Mouse (Mus musculus) forebrain, postnatal 0 days (tissue): ENCODE data around the gene Eri3. TPM values are rescaled to one million over a fixed set of nuclear protein-coding genes. Genes with fewer than 3 reads are reported as not detected.

ENCODE experiments used
- ATAC-seq: fragments of 200-750 bp; cut with Nextera tagmentation; 2 replicates; pipeline ENCODE4 v1.8.0; 2017; ENCODE audit warnings: mild to moderate bottlenecking, moderate library complexity
- DNase-seq: peaks from one replicate; pipeline ENCODE4 v3.0.0-alpha.2; 2015
- H3K27ac ChIP-seq: fragments of 300-500 bp; sonication (generic); 2 replicates; pipeline ENCODE4 v1.5.1; 2014; ENCODE audit warnings: low read depth, mild to moderate bottlenecking, antibody characterized with exemption, low read length, moderate library complexity, mixed read lengths
- H3K27me3 ChIP-seq: fragments of 300-500 bp; sonication (generic); 2 replicates; pipeline ENCODE4 v1.6.1; 2014; ENCODE audit warnings: mild to moderate bottlenecking, low read length, mixed read lengths; ENCODE audit not compliant: insufficient read depth
- H3K36me3 ChIP-seq: fragments of 300-500 bp; sonication (generic); 2 replicates; pipeline ENCODE4 v1.6.1; 2014; ENCODE audit warnings: mild to moderate bottlenecking, moderate library complexity; ENCODE audit not compliant: insufficient read depth
- H3K4me1 ChIP-seq: fragments of 300-500 bp; sonication (generic); 2 replicates; pipeline ENCODE4 v1.6.1; 2014; ENCODE audit warnings: antibody characterized with exemption; ENCODE audit not compliant: insufficient read depth
- H3K4me2 ChIP-seq: fragments of 300-500 bp; sonication (generic); 2 replicates; pipeline ENCODE4 v1.6.1; 2014; ENCODE audit warnings: low read depth, mild to moderate bottlenecking, moderate library complexity
- H3K4me3 ChIP-seq: fragments of 300-500 bp; sonication (generic); 2 replicates; pipeline ENCODE4 v1.5.1; 2014; ENCODE audit warnings: low read depth, low read length, mixed read lengths
- H3K9ac ChIP-seq: fragments of 300-500 bp; sonication (generic); 2 replicates; pipeline ENCODE4 v1.6.1; 2014; ENCODE audit warnings: mild to moderate bottlenecking
- H3K9me3 ChIP-seq: fragments of 300-500 bp; sonication (generic); 2 replicates; pipeline ENCODE4 v1.6.1; 2016; ENCODE audit warnings: low read length
- CTCF ChIP-seq: sonication (generic); IDR thresholded peaks from 2 replicates; pipeline ENCODE4 v1.5.1; 2016; ENCODE audit warnings: antibody characterized with exemption, control low read depth, low read depth
- WGBS: fragments of 180-500 bp; shearing (Covaris S2); extraction: QIAGEN DNeasy Blood & Tissue Kit; methylation state at CpG from one replicate; pipeline ENCODE4 v1.1.7; 2014; 5-methylcytosine and 5-hydroxymethylcytosine counted together
- polyA plus RNA-seq: library from polyadenylated mRNA; unstranded; fragments of >200 nt; fragmentation: Nextera tagmentation; extraction: Ambion mirVana; gene quantifications from 2 replicates; pipeline ENCODE4 v1.2.1, GENCODE M21; 2015
- total RNA-seq: library from RNA; depleted of rRNA; stranded (reverse); fragments of >200 nt; gene quantifications from 2 replicates; pipeline ENCODE4 v1.2.3, GENCODE M21; 2014; rRNA removed

The Eri3 gene
- total RNA-seq (269 and 276 TPM in 2 replicates), polyA plus RNA-seq (379 and 380 TPM in 2 replicates)

DNA sequence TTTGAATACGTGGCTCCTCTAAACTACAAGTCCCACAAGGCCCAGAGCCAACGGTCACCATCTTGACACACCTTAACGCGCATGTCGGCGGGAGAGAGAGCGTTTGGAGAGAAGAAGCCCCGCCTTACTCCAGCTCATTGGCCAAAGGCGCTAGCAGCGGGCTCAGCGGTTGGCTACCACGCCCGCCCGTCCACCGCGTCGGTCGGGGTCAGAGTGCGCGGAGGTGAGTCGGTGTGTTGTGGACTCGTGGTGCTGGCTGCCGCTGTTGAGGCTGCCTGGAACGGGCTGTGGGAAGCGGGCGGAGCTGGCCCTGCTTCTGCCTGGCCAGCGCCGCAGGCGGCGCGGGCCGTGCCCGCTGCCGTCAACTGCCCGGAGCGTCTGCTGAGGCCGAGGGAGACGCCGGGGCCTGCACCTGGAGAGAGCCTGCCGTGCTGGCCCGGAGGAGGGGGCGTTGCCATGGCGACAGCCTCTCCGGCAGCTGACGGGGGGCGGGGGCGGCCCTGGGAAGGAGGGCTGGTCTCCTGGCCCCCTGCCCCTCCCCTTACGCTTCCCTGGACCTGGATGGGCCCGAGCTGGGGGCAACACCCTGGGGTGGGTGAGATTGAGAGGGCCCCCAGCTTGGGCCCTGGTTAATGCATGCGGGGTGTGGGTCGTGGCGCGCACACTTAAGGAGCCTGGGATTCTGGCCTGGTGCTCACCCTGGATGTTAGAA lies at the start of gene Eri3:
Gene Eri3 (plus strand): TSS at position 226 of the 712 bp plus-strand sequence.
- no peaks in the 10 kb centered on the region for H3K9me3 ChIP-seq
- H3K9ac ChIP-seq = peak within 1 kb of the TSS; percentile 80
- no peaks in the 10 kb centered on the region for H3K27me3 ChIP-seq
- peak within 1 kb of the TSS; percentile 73 for H3K4me2 ChIP-seq
- ATAC-seq (peak; percentile 100), DNase-seq (peak; percentile 99)
- peak within 1 kb of the TSS; percentile 75 for H3K27ac ChIP-seq
- no peaks in the 10 kb centered on the region for H3K36me3 ChIP-seq
- peaks cover 18% of the 10 kb centered on the region for H3K4me1 ChIP-seq
- 3% methylated on average over 50 of the region's 53 CpGs for WGBS
- TF ChIP-seq CTCF = no peak
- peak within 1 kb of the TSS; percentile 70 for H3K4me3 ChIP-seq

DNA sequence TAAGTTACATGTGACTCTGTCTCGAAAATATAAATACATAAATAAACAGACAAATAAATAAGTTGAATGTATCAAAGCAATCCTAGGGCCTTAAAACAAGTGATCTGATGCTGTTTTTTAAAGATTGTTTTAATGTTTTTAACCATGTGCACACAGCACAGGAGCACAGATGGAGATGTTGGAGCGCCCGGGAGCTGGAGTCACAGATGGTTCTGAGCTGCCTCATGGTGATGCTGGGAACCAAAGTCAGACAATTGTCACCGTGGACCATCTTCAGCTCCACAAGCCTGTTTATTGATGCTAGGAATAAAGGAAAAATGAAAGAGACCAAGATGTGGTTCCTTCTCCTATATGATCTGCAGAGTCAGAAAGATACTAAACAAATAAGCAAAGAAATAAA lies 31.9 kb upstream of the Eri3 start:
- Histone ChIP-seq H3K4me1 (no peaks in the 10 kb centered on the region), H3K27me3 (no peaks in the 10 kb centered on the region), H3K36me3 (no peaks in the 10 kb centered on the region), H3K4me3 (no peak overlapping the region), H3K9me3 (no peaks in the 10 kb centered on the region), H3K9ac (no peak overlapping the region), H3K27ac (no peak overlapping the region), H3K4me2 (no peak overlapping the region)
- DNase-seq (peak; percentile 44), ATAC-seq (no peak)
- TF ChIP-seq CTCF = no peak
- 68% methylated on average over 4 of the region's 4 CpGs for WGBS

DNA sequence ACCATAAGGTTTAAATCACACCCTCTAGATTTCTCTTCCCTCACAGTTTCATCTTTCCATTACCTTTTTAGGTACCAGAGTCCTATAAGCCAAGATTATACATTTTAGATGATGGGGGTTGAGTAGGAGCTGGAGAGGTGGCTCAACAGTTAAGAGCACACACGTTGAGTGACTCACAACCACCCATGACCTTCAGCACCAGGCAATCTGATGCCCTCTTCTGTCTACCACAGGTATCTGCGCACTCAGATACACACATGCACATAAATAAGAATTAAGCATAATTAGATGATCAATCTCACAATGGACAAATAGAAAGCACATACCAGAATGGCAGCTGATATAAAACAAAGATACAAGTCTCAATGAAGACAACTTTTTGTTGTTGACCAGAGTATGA lies 28.8 kb upstream of the Eri3 start:
- Histone ChIP-seq H3K36me3 (no peaks in the 10 kb centered on the region), H3K4me1 (no peaks in the 10 kb centered on the region), H3K27me3 (no peaks in the 10 kb centered on the region), H3K4me2 (no peak overlapping the region), H3K9me3 (no peaks in the 10 kb centered on the region), H3K27ac (no peak overlapping the region), H3K4me3 (no peak overlapping the region), H3K9ac (no peak overlapping the region)
- no peak for TF ChIP-seq CTCF
- ATAC-seq (no peak), DNase-seq (no peak)
- WGBS = 74% methylated on average over 2 of the region's 2 CpGs

DNA sequence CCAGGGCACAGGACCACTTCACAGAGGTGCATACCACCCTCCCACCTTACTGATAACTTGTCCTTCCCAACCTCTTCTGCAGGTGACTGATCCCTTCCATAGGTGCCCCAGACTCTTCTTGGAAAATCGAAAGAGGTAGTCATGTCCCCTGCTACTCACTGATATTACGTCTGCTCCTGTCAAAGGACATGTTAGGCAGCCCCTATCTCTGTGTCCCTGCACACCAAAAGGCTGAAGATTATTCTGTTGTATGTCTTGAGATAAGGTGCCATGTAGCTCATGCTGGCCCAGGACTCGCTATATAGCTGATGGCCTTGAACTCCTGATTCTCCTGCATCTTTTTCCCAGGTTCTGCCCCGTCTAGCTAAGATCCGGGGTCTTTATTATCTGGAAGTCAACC lies 24.2 kb upstream of the Eri3 start:
- DNase-seq (no peak), ATAC-seq (no peak)
- no peaks in the 10 kb centered on the region for H3K36me3 ChIP-seq
- 91% methylated on average over 5 of the region's 5 CpGs for WGBS
- no peaks in the 10 kb centered on the region for H3K9me3 ChIP-seq
- H3K4me2 ChIP-seq = no peak overlapping the region
- H3K4me3 ChIP-seq = no peak overlapping the region
- H3K27me3 ChIP-seq = no peaks in the 10 kb centered on the region
- no peaks in the 10 kb centered on the region for H3K4me1 ChIP-seq
- TF ChIP-seq CTCF = no peak
- H3K27ac ChIP-seq = no peak overlapping the region
- no peak overlapping the region for H3K9ac ChIP-seq

DNA sequence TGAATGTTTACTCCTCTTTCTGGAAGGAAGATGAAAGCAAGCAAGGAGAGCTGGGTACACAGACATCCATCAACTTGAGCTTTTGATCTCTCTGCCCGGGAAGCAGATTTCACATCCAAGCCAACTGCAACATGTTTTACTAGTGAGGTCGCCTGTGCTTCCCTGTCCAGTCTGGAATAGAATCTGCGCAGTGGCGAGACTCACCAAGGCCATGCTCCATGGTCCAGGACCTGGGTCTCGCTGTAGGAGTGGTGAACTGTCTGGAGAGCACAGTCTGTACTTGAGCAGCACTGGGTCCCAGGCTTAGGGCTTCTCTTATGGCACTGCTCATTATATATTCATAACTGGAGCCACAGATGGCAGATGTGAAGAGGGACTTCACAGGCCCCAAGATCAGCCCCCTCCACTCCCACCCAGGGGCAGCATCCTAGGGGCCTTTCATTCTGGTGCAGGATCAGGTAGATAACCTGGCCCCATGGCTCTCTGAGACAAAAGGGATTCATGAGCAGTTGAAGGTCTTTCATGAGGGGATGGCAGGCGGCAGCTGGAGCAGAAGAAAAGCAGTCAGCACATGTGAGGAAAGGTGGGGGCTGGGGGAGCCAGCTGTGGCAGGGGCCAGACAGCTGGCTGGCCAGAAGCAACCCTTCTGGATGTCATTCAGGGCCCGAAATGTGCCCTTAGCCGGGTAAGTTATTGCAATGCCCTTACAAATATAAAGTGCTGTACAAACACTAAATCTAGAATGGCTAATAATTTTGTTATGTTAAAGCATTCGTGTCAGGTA lies 22.9 kb upstream of the Eri3 start:
- 67% methylated on average over 9 of the region's 9 CpGs for WGBS
- no peak overlapping the region for H3K27ac ChIP-seq
- no peaks in the 10 kb centered on the region for H3K4me1 ChIP-seq
- no peak overlapping the region for H3K4me3 ChIP-seq
- ATAC-seq (no peak), DNase-seq (no peak)
- no peaks in the 10 kb centered on the region for H3K9me3 ChIP-seq
- no peak for TF ChIP-seq CTCF
- H3K27me3 ChIP-seq = no peaks in the 10 kb centered on the region
- H3K9ac ChIP-seq = no peak overlapping the region
- no peak overlapping the region for H3K4me2 ChIP-seq
- no peaks in the 10 kb centered on the region for H3K36me3 ChIP-seq

DNA sequence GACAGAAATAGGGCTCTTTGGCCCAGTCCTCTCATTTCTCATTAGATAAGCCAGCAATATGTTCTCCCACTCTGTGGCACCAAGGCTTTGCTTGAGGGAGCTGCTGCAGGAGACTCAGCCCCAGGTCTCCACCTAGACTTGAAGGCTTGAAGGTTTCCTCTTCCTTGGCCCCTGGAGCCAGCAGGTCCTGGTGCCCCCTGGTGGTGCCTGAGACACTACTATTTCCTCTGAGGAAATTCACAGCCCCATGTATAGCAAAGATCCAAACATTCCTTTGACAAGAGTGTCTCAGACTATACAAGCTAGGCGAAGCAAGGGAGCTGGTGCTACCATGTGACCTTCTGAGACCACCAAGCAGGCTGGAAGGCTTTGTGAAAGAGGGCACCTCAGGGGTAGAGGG lies 22.2 kb upstream of the Eri3 start:
- H3K4me1 ChIP-seq = no peaks in the 10 kb centered on the region
- peak; percentile 11 for DNase-seq

DNA sequence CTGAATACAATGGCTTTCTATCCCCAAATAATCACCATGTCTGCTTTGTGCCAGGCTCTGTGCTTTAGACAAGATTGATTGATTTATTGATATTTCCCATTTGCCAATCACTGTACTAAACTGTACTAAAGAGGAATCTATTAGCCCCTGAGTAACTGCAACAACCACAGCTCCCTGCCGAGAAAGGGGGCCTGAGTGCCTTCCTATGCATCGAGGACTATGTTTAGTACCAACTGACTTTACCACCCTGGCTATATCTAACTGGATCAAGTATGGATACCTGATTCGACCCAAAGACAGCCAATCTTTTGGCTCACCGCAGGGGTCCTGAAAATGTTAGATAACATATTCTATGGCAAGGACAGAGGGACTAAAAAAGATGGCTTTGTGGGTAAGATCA lies 20.3 kb upstream of the Eri3 start:
- H3K9ac ChIP-seq = no peak overlapping the region
- TF ChIP-seq CTCF = no peak
- DNase-seq (no peak), ATAC-seq (no peak)
- H3K4me1 ChIP-seq = no peaks in the 10 kb centered on the region
- no peaks in the 10 kb centered on the region for H3K36me3 ChIP-seq
- H3K27me3 ChIP-seq = no peaks in the 10 kb centered on the region
- H3K9me3 ChIP-seq = no peaks in the 10 kb centered on the region
- 68% methylated on average over 4 of the region's 4 CpGs for WGBS
- H3K4me2 ChIP-seq = no peak overlapping the region
- H3K4me3 ChIP-seq = no peak overlapping the region
- H3K27ac ChIP-seq = no peak overlapping the region

More for the DNA sequence above, 22.2 kb upstream of the Eri3 start:
- WGBS = 23% methylated on average over 1 of the region's 1 CpGs
- H3K9me3 ChIP-seq = no peaks in the 10 kb centered on the region
- peak; percentile 61 for TF ChIP-seq CTCF
- no peak overlapping the region for H3K4me3 ChIP-seq
- H3K27ac ChIP-seq = no peak overlapping the region
- no peak for ATAC-seq
- no peak overlapping the region for H3K9ac ChIP-seq
- no peak overlapping the region for H3K4me2 ChIP-seq
- H3K36me3 ChIP-seq = no peaks in the 10 kb centered on the region
- H3K27me3 ChIP-seq = no peaks in the 10 kb centered on the region
